Mouse (Mus musculus) limb, embryonic 10.5 days (tissue): ENCODE measurements around the gene Zfp664. TPM values are rescaled to one million over a fixed set of nuclear protein-coding genes. Genes with fewer than 3 reads are reported as not detected.

Experiments
- DNase-seq: peaks from one replicate; pipeline ENCODE4 v3.0.0-alpha.2; 2017; ENCODE audit warnings: low spot score
- H3K27ac ChIP-seq: fragments of 300-500 bp; sonication (generic); 2 replicates; pipeline ENCODE4 v1.5.1; 2016; ENCODE audit warnings: mild to moderate bottlenecking
- H3K27me3 ChIP-seq: fragments of 300-500 bp; sonication (generic); 2 replicates; pipeline ENCODE4 v1.6.1; 2016; ENCODE audit warnings: low read depth, mild to moderate bottlenecking; ENCODE audit not compliant: poor library complexity, severe bottlenecking
- H3K36me3 ChIP-seq: fragments of 300-500 bp; sonication (generic); 2 replicates; pipeline ENCODE4 v1.6.1; 2016; ENCODE audit warnings: mild to moderate bottlenecking, moderate library complexity
- H3K4me1 ChIP-seq: fragments of 300-500 bp; sonication (generic); 2 replicates; pipeline ENCODE4 v1.6.1; 2016
- H3K4me3 ChIP-seq: fragments of 300-500 bp; sonication (generic); 2 replicates; pipeline ENCODE4 v1.5.1; 2016; ENCODE audit warnings: mild to moderate bottlenecking, moderate library complexity
- H3K9me3 ChIP-seq: fragments of 300-500 bp; sonication (generic); replicated peaks from 2 replicates; pipeline ENCODE4 v1.6.1; 2016; ENCODE audit warnings: mild to moderate bottlenecking
- WGBS: fragments of 180-500 bp; shearing (Covaris S2); methylation state at CpG from one replicate; pipeline ENCODE4 v1.1.7; 2016; 5-methylcytosine and 5-hydroxymethylcytosine counted together
- polyA plus RNA-seq: library from polyadenylated mRNA; unstranded; fragments of >200 nt; fragmentation: Nextera tagmentation; extraction: Ambion mirVana; gene quantifications from 2 replicates; pipeline ENCODE4 v1.2.1, GENCODE M21; 2016

The Zfp664 gene
- 150 and 157 TPM in 2 replicates for polyA plus RNA-seq

GRCm38 (mm10) chr5:124862013-124862866, at the start of gene Zfp664, which contains the start of gene Ccdc92:
TSS of gene Zfp664 (plus strand) at chr5:124862691.
TSS of gene Ccdc92 (minus strand) at chr5:124862424.
- DNase-seq = peak; percentile 100
- peaks cover 34% of the 10 kb centered on the region for H3K4me1 ChIP-seq
- H3K9me3 ChIP-seq = no peaks in the 10 kb centered on the region
- peaks cover 24% of the 10 kb centered on the region for H3K36me3 ChIP-seq
- H3K4me3 ChIP-seq = peak within 1 kb of the TSS; percentile 100
- peaks cover 34% of the 10 kb centered on the region for H3K27me3 ChIP-seq
- H3K27ac ChIP-seq = peak within 1 kb of the TSS; percentile 99
- whole genome bisulfite sequencing = under 1% methylated on average over 92 of the region's 103 CpGs

GRCm38 (mm10) chr5:124814797-124815196, 47.7 kb upstream of the Zfp664 start:
- Histone ChIP-seq H3K36me3 (no peaks in the 10 kb centered on the region), H3K4me1 (peaks cover 8% of the 10 kb centered on the region), H3K9me3 (no peaks in the 10 kb centered on the region), H3K27me3 (no peaks in the 10 kb centered on the region), H3K27ac (no peak overlapping the region), H3K4me3 (no peak overlapping the region)
- no peak for DNase-seq
- 66% methylated on average over 5 of the region's 5 CpGs for WGBS

GRCm38 (mm10) chr5:124817050-124817449, 45.4 kb upstream of the Zfp664 start:
- Histone ChIP-seq H3K27ac (no peak overlapping the region), H3K4me1 (peaks cover 8% of the 10 kb centered on the region), H3K4me3 (no peak overlapping the region), H3K36me3 (no peaks in the 10 kb centered on the region), H3K27me3 (no peaks in the 10 kb centered on the region), H3K9me3 (no peaks in the 10 kb centered on the region)
- WGBS = 87% methylated on average over 15 of the region's 15 CpGs
- no peak for DNase-seq

GRCm38 (mm10) chr5:124822128-124822894, 40.2 kb upstream of the Zfp664 start:
- Histone ChIP-seq H3K27ac (no peak overlapping the region), H3K4me1 (no peaks in the 10 kb centered on the region), H3K36me3 (no peaks in the 10 kb centered on the region), H3K9me3 (no peaks in the 10 kb centered on the region), H3K4me3 (no peak overlapping the region), H3K27me3 (no peaks in the 10 kb centered on the region)
- DNase-seq = no peak
- WGBS = 87% methylated on average over 18 of the region's 18 CpGs

GRCm38 (mm10) chr5:124830331-124830730, 32.2 kb upstream of the Zfp664 start:
- peaks cover 2% of the 10 kb centered on the region; the same call in 1 of the 2 replicates for H3K36me3 ChIP-seq
- H3K4me1 ChIP-seq = no peaks in the 10 kb centered on the region
- H3K4me3 ChIP-seq = no peak overlapping the region
- DNase-seq = no peak
- H3K27me3 ChIP-seq = no peaks in the 10 kb centered on the region
- 95% methylated on average over 12 of the region's 12 CpGs for WGBS
- no peak overlapping the region for H3K27ac ChIP-seq
- no peaks in the 10 kb centered on the region for H3K9me3 ChIP-seq

GRCm38 (mm10) chr5:124835218-124835617, 27.3 kb upstream of the Zfp664 start:
- H3K9me3 ChIP-seq = no peaks in the 10 kb centered on the region
- 96% methylated on average over 15 of the region's 15 CpGs for WGBS
- no peaks in the 10 kb centered on the region for H3K27me3 ChIP-seq

GRCm38 (mm10) chr5:124836075-124836474, 26.4 kb upstream of the Zfp664 start:
- H3K27ac ChIP-seq = no peak overlapping the region; the same call in 1 of the 2 replicates
- no peak for DNase-seq
- peaks cover 9% of the 10 kb centered on the region; the same call in 1 of the 2 replicates for H3K36me3 ChIP-seq
- WGBS = 93% methylated on average over 10 of the region's 10 CpGs
- no peaks in the 10 kb centered on the region for H3K9me3 ChIP-seq
- no peaks in the 10 kb centered on the region for H3K27me3 ChIP-seq
- H3K4me1 ChIP-seq = no peaks in the 10 kb centered on the region
- H3K4me3 ChIP-seq = no peak overlapping the region

More at GRCm38 (mm10) chr5:124835218-124835617, 27.3 kb upstream of the Zfp664 start:
- Histone ChIP-seq H3K4me1 (no peaks in the 10 kb centered on the region), H3K36me3 (peaks cover 9% of the 10 kb centered on the region; the same call in 1 of the 2 replicates), H3K4me3 (no peak overlapping the region), H3K27ac (peak overlapping the region; percentile 39; the same call in 1 of the 2 replicates)
- no peak for DNase-seq

- no peak overlapping the region for H3K4me3 ChIP-seq
- DNase-seq = no peak
- WGBS = 76% methylated on average over 4 of the region's 4 CpGs
- H3K27ac ChIP-seq = no peak overlapping the region
- no peaks in the 10 kb centered on the region for H3K27me3 ChIP-seq
- peaks cover 9% of the 10 kb centered on the region; the same call in 1 of the 2 replicates for H3K36me3 ChIP-seq
- no peaks in the 10 kb centered on the region for H3K9me3 ChIP-seq
- no peaks in the 10 kb centered on the region for H3K4me1 ChIP-seq
Observed at GRCm38 (mm10) chr5:124836621-124837020, 25.9 kb upstream of the Zfp664 start.

- DNase-seq = no peak
- no peak overlapping the region for H3K27ac ChIP-seq
- no peaks in the 10 kb centered on the region for H3K4me1 ChIP-seq
- peaks cover 9% of the 10 kb centered on the region; the same call in 1 of the 2 replicates for H3K36me3 ChIP-seq
- no peak overlapping the region for H3K4me3 ChIP-seq
- no peaks in the 10 kb centered on the region for H3K9me3 ChIP-seq
- WGBS = 85% methylated on average over 7 of the region's 7 CpGs
- no peaks in the 10 kb centered on the region for H3K27me3 ChIP-seq
Observed at GRCm38 (mm10) chr5:124840202-124840601, 22.3 kb upstream of the Zfp664 start.

- no peak overlapping the region for H3K4me3 ChIP-seq
- no peak overlapping the region for H3K27ac ChIP-seq
- DNase-seq = no peak
- H3K27me3 ChIP-seq = no peaks in the 10 kb centered on the region
- no peaks in the 10 kb centered on the region for H3K9me3 ChIP-seq
- no peaks in the 10 kb centered on the region for H3K4me1 ChIP-seq
- H3K36me3 ChIP-seq = 0 out of 2 replicates have a peak, but pooled peaks cover 4% of the 10 kb centered on the region
- WGBS = 96% methylated on average over 2 of the region's 2 CpGs
Observed at GRCm38 (mm10) chr5:124840669-124841068, 21.8 kb upstream of the Zfp664 start.

- peaks cover 10% of the 10 kb centered on the region for H3K4me1 ChIP-seq
- 86% methylated on average over 8 of the region's 8 CpGs for WGBS
- H3K36me3 ChIP-seq = 0 out of 2 replicates have a peak, but pooled peaks cover 4% of the 10 kb centered on the region
- DNase-seq = no peak
- no peak overlapping the region for H3K4me3 ChIP-seq
- no peak overlapping the region for H3K27ac ChIP-seq
- no peaks in the 10 kb centered on the region for H3K27me3 ChIP-seq
- no peaks in the 10 kb centered on the region for H3K9me3 ChIP-seq
Observed at GRCm38 (mm10) chr5:124843386-124843785, 19.1 kb upstream of the Zfp664 start.

GRCm38 (mm10) chr5:124844929-124845328, 17.6 kb upstream of the Zfp664 start:
- Histone ChIP-seq H3K27ac (no peak overlapping the region), H3K4me1 (peaks cover 10% of the 10 kb centered on the region), H3K27me3 (no peaks in the 10 kb centered on the region), H3K4me3 (no peak overlapping the region), H3K9me3 (no peaks in the 10 kb centered on the region), H3K36me3 (no peaks in the 10 kb centered on the region)
- WGBS = 86% methylated on average over 4 of the region's 4 CpGs
- no peak for DNase-seq

GRCm38 (mm10) chr5:124847014-124847413, 15.5 kb upstream of the Zfp664 start:
- H3K4me1 ChIP-seq = peaks cover 14% of the 10 kb centered on the region
- DNase-seq = no peak
- H3K4me3 ChIP-seq = no peak overlapping the region
- no peaks in the 10 kb centered on the region for H3K36me3 ChIP-seq
- no peaks in the 10 kb centered on the region for H3K27me3 ChIP-seq
- H3K9me3 ChIP-seq = no peaks in the 10 kb centered on the region
- WGBS = 67% methylated on average over 1 of the region's 1 CpGs
- no peak overlapping the region for H3K27ac ChIP-seq
